Mouse (Mus musculus) forebrain, embryonic 10.5 days (tissue): Measurements from ENCODE around the gene Cdc42ep1. TPM values are rescaled to one million over a fixed set of nuclear protein-coding genes. Genes with fewer than 3 reads are reported as not detected.
A peak's percentile ranks its signal among the peaks of the same experiment; 100 is the strongest.
"Not testable (repeated sequence)": the region's sequence is repeated elsewhere in the genome, so short reads cannot be mapped to it uniquely, and the experiment has no call there.

Experiments used
- DNase-seq: peaks from one replicate; pipeline ENCODE4 v3.0.0-alpha.2; 2017; ENCODE audit warnings: low spot score; ENCODE audit errors: extremely low spot score
- H3K27ac ChIP-seq: fragments of 300-500 bp; sonication (generic); 2 replicates; pipeline ENCODE4 v1.5.1; 2016; ENCODE audit warnings: mild to moderate bottlenecking
- H3K27me3 ChIP-seq: fragments of 300-500 bp; sonication (generic); 2 replicates; pipeline ENCODE4 v1.6.1; 2016; ENCODE audit warnings: mild to moderate bottlenecking; ENCODE audit not compliant: poor library complexity, severe bottlenecking
- H3K36me3 ChIP-seq: fragments of 300-500 bp; sonication (generic); replicated peaks from 2 replicates; pipeline ENCODE4 v1.6.1; 2016; ENCODE audit warnings: mild to moderate bottlenecking, moderate library complexity
- H3K4me1 ChIP-seq: fragments of 300-500 bp; sonication (generic); 2 replicates; pipeline ENCODE4 v1.6.1; 2016
- H3K4me3 ChIP-seq: fragments of 300-500 bp; sonication (generic); 2 replicates; pipeline ENCODE4 v1.5.1; 2016; ENCODE audit warnings: mild to moderate bottlenecking, moderate library complexity
- H3K9me3 ChIP-seq: fragments of 300-500 bp; sonication (generic); 2 replicates; pipeline ENCODE4 v1.6.1; 2016; ENCODE audit warnings: mild to moderate bottlenecking, moderate library complexity
- WGBS: fragments of 180-500 bp; shearing (Covaris S2); methylation state at CpG from one replicate; pipeline ENCODE4 v1.1.7; 2016; 5-methylcytosine and 5-hydroxymethylcytosine counted together
- polyA plus RNA-seq: library from polyadenylated mRNA; unstranded; fragments of >200 nt; fragmentation: Nextera tagmentation; extraction: Ambion mirVana; gene quantifications from 2 replicates; pipeline ENCODE4 v1.2.1, GENCODE M21; 2016

The Cdc42ep1 gene
- polyA plus RNA-seq, 1 experiment from 2014 or later: 12.6 TPM

DNA sequence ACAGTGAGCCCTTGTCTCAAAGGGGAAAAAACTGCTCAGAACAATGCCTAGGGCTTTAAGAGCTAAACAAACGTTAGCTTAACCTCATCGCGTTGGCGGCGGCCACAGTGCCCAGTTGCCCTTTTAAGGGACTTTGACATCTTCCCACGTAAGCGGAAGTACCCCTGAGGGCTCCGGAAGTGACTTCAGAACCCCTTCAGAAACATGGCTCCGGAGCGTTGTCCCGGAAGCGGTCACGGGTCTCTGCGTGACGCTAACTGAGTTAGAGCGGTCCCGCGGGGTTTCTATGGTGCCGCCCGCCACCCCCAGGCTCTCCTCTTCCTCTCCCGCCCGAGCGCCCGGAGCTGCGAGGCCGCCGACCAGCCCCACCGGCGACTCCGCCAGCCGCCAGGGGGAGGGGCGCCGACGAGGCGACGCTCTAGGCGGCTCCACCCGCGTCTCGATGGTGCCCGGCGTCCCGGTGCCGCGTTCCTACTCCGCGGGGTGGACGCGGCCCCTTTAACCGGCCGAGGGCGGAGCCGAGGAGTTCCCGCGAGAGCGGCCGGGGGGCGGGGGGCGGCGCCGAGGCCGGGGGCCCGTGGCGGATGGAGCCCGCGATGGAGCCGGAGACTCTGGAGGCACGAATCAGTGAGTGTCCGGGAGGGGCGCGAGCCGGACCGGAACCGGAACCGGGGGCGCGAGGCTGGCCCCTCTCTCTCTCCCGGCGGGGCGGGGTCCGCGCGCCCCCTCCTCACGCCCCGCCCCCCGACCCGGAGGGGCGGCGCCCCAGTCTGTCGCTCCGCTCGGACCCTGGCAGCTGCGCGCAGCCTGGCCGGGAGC, 34.8 kb downstream of the Cdc42ep1 start, which contains the start of gene Gga1:
TSS of gene Gga1 (plus strand) at position 200 of the 819 bp plus-strand sequence.
- H3K9me3 ChIP-seq: no peaks in the 10 kb centered on the region
- H3K27me3 ChIP-seq: no peaks in the 10 kb centered on the region
- peak; percentile 98 for DNase-seq
- peaks cover 30% of the 10 kb centered on the region for H3K36me3 ChIP-seq
- H3K27ac ChIP-seq: peak within 1 kb of the TSS; percentile 99
- peaks cover 55% of the 10 kb centered on the region for H3K4me1 ChIP-seq
- peak within 1 kb of the TSS; percentile 77 for H3K4me3 ChIP-seq
- WGBS: under 1% methylated on average over 82 of the region's 95 CpGs

DNA sequence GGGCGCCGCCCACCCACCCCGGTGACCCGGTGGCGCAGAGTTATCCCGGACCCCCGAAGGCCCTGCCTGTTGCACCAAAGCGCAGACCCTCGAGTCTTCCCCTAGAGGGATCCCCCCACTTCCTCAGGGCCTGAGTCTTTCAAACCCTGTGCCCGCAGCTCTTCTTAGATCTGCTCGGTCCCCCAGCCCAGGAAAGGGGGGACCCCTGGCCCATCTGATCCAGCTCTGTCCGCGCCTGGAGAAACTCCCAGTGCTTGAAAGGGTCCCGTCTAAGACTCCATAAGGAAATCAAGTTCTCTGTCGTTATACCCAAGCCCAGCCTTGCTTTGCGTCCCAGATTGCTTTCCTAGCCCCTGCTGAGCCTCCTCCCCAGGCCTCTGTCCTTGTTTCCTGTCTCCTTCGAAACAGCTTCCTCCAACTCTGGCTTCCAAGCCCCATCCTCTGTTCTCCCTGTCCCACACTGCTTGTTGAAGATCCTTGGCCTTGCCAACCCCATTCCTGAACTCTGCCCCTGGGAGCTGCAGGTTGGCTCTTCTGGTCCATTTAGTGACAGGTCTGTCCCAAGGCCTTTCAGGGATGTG, 35.5 kb downstream of the Cdc42ep1 start:
- Histone ChIP-seq H3K27me3 (no peaks in the 10 kb centered on the region), H3K27ac (peak overlapping the region; percentile 99), H3K36me3 (peaks cover 37% of the 10 kb centered on the region), H3K9me3 (no peaks in the 10 kb centered on the region), H3K4me3 (peak overlapping the region; percentile 77), H3K4me1 (peaks cover 51% of the 10 kb centered on the region)
- WGBS: under 1% methylated on average over 17 of the region's 17 CpGs
- DNase-seq: no peak

DNA sequence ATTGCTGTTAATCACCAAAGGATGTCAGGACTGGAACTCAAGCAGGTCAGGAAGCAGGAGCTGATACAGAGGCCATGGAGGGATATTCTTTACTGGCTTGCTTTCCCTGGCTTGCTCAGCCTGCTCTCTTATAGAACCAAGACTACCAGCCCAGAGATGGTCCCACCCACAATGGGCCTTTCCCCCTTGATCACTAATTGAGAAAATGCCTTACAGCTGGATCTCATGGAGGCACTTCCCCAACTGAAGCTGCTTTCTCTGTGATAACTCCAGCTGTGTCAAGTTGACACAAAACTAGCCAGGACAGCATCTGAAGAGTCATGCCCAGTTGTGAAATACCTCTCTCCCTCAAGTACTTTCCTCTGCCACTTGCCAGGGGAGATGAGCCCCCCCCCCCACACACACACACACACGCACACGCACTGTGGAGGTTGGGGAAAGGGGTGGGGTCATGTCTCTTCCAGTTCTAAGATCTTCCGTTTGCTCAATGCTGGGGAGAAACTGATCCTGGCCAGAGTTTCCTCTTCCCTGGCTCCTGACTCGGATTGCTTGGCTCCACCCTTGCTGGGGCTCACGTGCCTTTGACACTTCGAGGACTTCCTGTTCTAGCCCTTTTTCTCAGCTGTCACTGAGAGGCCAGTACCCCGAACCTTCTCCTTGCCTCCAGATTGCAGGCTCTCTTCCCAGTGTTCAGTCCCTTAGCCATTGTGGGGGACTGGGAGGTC, 36.5 kb downstream of the Cdc42ep1 start:
- not testable (repeated sequence) for DNase-seq, H3K27me3 ChIP-seq, H3K27ac ChIP-seq, H3K9me3 ChIP-seq
- WGBS: 64% methylated on average over 7 of the region's 7 CpGs
- Histone ChIP-seq H3K4me1 (peaks cover 47% of the 10 kb centered on the region), H3K4me3 (peak overlapping the region; percentile 5; the same call in 1 of the 2 replicates), H3K36me3 (peaks cover 48% of the 10 kb centered on the region)

DNA sequence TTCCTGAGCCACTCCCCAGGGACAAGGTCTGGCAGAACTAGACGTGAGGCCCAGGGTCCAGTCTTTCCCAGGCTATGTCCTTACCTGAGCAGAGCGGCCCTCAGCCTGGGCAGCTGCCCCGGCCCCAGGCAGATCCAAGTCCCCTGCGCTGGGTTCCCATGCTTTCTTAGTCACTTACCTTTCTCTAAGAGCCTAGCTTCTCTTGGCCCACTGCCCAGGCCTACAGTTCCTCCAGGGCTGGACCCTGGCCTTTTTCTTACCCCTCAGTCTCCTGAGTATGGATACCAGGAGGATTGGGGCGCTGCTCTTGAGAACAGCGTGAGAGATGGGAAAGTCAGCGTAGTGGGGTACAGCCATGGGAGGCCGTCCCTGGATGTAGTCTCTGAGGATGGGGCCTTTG, 38.0 kb downstream of the Cdc42ep1 start:
- no peak overlapping the region; the same call in 1 of the 2 replicates for H3K27ac ChIP-seq
- WGBS: 96% methylated on average over 8 of the region's 8 CpGs
- peaks cover 61% of the 10 kb centered on the region for H3K36me3 ChIP-seq

DNA sequence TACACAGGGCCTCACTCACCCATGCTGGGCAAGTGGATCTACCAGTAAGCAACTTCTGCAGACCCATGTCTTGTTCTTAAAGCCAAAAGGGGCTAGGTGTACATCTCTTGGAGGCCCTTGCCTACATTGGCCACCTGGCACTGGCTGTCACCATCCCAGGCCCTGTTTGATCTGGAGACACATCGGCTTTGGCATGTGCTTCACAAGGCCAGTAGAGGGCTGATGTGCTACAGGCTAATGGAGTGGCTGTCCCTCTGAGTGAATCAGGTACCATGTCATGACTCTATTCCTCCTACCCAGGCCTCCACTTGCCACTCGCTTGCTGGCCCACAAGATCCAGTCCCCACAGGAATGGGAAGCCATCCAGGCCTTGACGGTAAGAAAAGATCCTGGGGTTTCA, 39.4 kb downstream of the Cdc42ep1 start:
- WGBS: 90% methylated on average over 3 of the region's 3 CpGs
- H3K4me1 ChIP-seq: peaks cover 21% of the 10 kb centered on the region
- H3K4me3 ChIP-seq: no peak overlapping the region
- peaks cover 75% of the 10 kb centered on the region for H3K36me3 ChIP-seq
- DNase-seq: no peak
- H3K27me3 ChIP-seq: no peaks in the 10 kb centered on the region
- no peak overlapping the region for H3K27ac ChIP-seq
- no peaks in the 10 kb centered on the region for H3K9me3 ChIP-seq

More for the DNA sequence above, 38.0 kb downstream of the Cdc42ep1 start:
- peaks cover 35% of the 10 kb centered on the region for H3K4me1 ChIP-seq
- H3K27me3 ChIP-seq: no peaks in the 10 kb centered on the region
- H3K4me3 ChIP-seq: no peak overlapping the region
- DNase-seq: no peak
- H3K9me3 ChIP-seq: no peaks in the 10 kb centered on the region

DNA sequence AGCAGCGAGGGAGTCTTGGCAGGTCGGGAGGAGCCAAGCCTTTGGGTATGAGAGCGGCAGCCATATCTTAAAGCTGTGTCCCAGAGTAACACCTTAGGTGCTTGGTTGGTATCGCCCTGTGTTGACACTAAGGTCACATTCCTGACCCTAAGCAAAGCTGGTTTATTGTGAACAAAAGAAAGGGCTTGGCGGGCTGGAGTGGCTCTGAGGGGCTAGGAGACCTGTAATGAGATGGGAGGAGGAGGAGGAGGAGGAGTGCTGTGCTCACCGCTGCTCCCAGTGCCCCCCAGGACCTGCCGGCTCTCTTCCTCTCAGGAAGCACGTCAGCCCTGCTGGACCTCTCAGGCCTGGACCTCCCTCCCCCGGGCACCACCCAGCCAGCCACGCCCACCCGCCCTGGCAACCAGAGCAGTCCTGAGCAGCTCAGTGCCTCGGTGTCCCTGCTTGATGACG, 47.0 kb downstream of the Cdc42ep1 start:
- WGBS: 26% methylated on average over 13 of the region's 13 CpGs
- H3K9me3 ChIP-seq: no peaks in the 10 kb centered on the region
- H3K4me3 ChIP-seq: peak overlapping the region; percentile 9; the same call in 1 of the 2 replicates
- peaks cover 49% of the 10 kb centered on the region for H3K4me1 ChIP-seq
- peak; percentile 30 for DNase-seq
- peak overlapping the region; percentile 74 for H3K27ac ChIP-seq
- H3K27me3 ChIP-seq: no peaks in the 10 kb centered on the region
- peaks cover 97% of the 10 kb centered on the region for H3K36me3 ChIP-seq

DNA sequence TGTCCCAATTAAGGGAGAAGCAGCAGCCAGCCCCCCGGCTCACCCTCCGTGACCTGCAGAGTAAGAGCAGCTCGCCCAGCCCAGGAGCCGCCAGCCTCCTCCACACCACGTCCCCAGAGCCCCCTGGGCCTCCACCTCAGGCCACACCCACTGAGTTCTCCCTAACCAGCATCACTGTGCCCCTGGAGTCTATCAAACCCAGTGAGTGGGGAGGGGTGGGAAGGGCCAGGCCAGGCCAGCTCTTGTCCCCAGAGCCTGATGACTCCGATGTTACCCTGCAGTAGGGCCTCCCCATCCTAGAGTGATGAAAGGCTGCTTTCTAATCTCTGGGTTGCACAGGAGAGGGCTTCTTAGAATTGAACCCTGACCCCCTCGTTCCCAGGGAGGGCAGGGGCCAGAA, 50.0 kb downstream of the Cdc42ep1 start:
- DNase-seq: no peak
- Histone ChIP-seq H3K4me1 (peaks cover 74% of the 10 kb centered on the region), H3K4me3 (no peak overlapping the region), H3K27ac (no peak overlapping the region), H3K36me3 (peaks cover 77% of the 10 kb centered on the region), H3K9me3 (no peaks in the 10 kb centered on the region), H3K27me3 (no peaks in the 10 kb centered on the region)
- 69% methylated on average over 7 of the region's 7 CpGs for WGBS

DNA sequence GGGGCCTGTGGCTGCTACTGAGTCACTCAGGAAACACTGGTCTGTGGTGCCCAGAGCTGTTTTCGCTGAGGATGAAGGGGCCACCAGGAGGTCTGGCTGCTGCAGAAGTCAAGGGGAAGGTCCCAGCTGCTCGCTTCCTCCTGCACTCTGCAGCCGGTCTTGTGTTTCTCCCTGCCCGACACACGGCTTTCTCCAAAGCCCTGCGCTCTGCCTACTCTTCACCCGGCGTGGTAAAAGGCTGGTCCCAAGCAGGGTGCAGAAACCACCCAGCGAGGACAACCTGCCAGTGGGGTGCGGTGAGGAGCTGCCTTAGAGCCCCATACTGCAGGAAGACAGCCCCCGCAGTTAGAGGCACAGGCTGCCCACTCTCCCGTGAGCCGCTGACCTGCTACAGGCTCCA, 52.3 kb downstream of the Cdc42ep1 start:
- DNase-seq: no peak
- Histone ChIP-seq H3K36me3 (peaks cover 55% of the 10 kb centered on the region), H3K27ac (peak overlapping the region; percentile 21; the same call in 1 of the 2 replicates), H3K4me3 (no peak overlapping the region), H3K4me1 (peaks cover 76% of the 10 kb centered on the region), H3K27me3 (peaks cover 13% of the 10 kb centered on the region), H3K9me3 (no peaks in the 10 kb centered on the region)
- WGBS: 81% methylated on average over 13 of the region's 13 CpGs

DNA sequence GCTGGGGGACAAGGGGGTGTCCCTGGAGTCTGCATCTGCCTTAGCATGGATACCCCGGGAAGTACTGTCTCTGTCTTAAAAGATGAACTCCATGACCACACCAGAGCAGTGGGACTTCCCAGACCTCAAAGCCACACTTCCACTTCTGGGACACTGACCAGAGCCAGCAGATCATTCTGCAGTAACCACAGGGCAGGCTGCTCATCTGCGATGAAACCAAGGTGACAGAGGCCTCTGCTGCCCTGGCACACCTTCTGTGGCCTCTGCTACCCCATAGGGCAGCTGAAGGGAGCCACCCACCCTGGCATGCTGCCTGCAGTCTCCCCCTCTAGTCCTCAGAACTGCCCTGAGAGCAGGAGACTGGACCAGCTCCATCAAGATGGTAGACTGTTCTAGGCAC, 53.3 kb downstream of the Cdc42ep1 start:
- WGBS: 90% methylated on average over 2 of the region's 2 CpGs
- peaks cover 80% of the 10 kb centered on the region for H3K4me1 ChIP-seq
- peaks cover 46% of the 10 kb centered on the region for H3K36me3 ChIP-seq
- DNase-seq: no peak
- H3K9me3 ChIP-seq: no peaks in the 10 kb centered on the region
- peaks cover 21% of the 10 kb centered on the region for H3K27me3 ChIP-seq
- peak overlapping the region; percentile 21 for H3K27ac ChIP-seq
- H3K4me3 ChIP-seq: no peak overlapping the region

DNA sequence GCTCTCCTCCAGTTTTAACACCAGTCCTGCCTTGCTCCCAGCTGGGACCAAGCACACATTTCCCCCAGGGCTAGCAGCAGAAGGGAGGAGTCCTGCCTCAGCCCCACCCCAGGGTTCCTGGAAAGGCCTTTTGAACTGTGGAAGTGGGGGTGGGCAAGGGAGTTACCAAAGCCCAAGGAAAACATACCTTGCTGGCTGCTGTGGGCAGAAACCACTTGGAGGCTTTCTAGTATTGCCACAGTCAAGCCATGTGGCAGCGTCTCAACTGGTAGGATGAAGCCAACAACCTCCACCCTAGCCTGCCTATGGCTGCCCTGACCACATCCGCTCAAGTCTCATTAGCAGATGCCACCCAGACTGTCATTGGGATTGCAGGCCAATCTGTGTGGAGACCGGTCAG, 53.7 kb downstream of the Cdc42ep1 start:
- Histone ChIP-seq H3K27ac (peak overlapping the region; percentile 21), H3K27me3 (peaks cover 25% of the 10 kb centered on the region), H3K36me3 (peaks cover 42% of the 10 kb centered on the region), H3K4me3 (no peak overlapping the region), H3K4me1 (peaks cover 84% of the 10 kb centered on the region), H3K9me3 (no peaks in the 10 kb centered on the region)
- WGBS: 86% methylated on average over 3 of the region's 3 CpGs
- DNase-seq: no peak

DNA sequence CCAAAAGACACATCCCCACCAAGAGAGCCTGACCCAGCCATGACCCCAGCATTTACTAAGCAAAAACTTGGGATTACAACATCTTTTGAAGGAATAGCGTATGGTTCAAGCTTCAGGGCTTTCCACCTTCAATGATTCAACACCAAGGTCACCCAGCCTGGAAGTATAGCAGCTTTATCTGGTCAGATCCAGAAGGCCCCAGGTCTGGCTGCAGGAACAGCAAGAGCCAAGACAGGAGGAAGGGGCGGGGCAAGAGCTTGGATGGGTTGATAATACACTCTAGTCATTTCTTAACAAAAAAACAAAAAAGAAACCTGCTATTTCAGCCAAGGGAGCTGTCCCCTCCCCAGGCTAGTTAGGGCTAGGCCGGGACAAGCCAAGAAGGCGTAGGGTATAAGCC, 55.1 kb downstream of the Cdc42ep1 start:
- Histone ChIP-seq H3K27ac (peak overlapping the region; percentile 21; the same call in 1 of the 2 replicates), H3K4me1 (peaks cover 86% of the 10 kb centered on the region), H3K36me3 (peaks cover 28% of the 10 kb centered on the region), H3K4me3 (no peak overlapping the region), H3K9me3 (no peaks in the 10 kb centered on the region), H3K27me3 (peaks cover 29% of the 10 kb centered on the region)
- 88% methylated on average over 4 of the region's 4 CpGs for WGBS
- no peak for DNase-seq

DNA sequence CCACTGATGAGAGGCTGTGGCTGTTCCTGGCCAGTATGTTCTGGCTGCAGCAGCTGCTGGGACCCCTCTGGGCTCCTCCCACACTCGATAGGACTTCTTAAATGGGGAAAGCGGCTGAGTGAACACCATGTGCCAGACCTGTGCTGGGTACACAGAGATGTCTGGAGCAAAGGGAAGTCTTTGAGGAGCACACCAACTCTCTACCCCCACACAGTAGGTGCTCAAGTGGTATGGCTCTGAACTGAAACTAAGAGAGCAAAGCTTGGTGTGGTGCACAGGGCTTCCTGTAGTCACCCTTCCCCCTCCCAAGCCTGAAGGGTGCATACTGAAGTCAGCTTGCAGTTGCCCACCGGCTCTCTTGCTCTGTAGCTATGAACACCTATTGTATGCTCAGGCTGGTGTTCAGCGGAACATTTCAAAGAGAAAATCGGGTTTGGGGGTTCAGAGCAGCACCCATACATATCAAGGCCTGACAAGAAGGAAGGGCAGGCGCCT, 56.1 kb downstream of the Cdc42ep1 start:
- 55% methylated on average over 6 of the region's 6 CpGs for WGBS
- peak overlapping the region; percentile 83 for H3K27ac ChIP-seq
- DNase-seq: no peak
- peak overlapping the region; percentile 76 for H3K4me3 ChIP-seq
- no peaks in the 10 kb centered on the region for H3K9me3 ChIP-seq
- peaks cover 23% of the 10 kb centered on the region for H3K36me3 ChIP-seq
- H3K27me3 ChIP-seq: peaks cover 29% of the 10 kb centered on the region
- H3K4me1 ChIP-seq: peaks cover 83% of the 10 kb centered on the region
